Mouse (Mus musculus): Measurements from ENCODE around the gene Mypn.

DNA sequence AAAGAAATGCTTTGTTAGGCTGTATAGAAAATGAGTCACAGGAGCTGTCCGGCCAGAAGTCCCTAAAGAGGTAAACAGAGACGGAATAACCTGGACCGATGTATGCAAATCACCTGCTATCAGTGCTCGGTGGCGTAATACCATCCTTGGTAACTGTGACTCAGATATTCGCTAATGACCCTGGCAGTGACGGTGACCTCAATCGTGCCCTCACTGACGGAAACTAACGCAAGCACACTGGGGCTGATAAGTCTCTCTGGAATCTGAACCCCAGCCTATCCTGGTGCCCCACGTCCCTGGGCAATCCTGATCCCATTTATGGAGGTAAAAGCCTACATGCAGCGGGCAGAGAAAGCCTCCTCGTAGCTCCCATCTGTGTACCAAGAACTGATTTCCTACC, 45.6 kb downstream of the Mypn start:
- TF ChIP-seq TAL1 (IDR thresholded peaks at IDR 0.05; ENCODE audit: low read length) = no peak
- TF ChIP-seq GATA1 (IDR thresholded peaks at IDR 0.05; ENCODE audit: low read length) = no peak

All from erythroblast, embryonic 14.5 days (primary cell).